Mouse (Mus musculus): ENCODE data around the gene Trim32. TPM values are rescaled to one million over a fixed set of nuclear protein-coding genes. Genes with fewer than 3 reads are reported as not detected.

The Trim32 gene
- total and polyA plus RNA-seq, 2 experiments: 3.0 to 8.8 TPM

GRCm38 (mm10) chr4:65594601-65595369, 10.0 kb upstream of the Trim32 start:
- Histone ChIP-seq H3K4me1 (ENCODE audit: control insufficient read depth, insufficient read depth, low read length) (no peaks in the 10 kb centered on the region), H3K4me3 (ENCODE audit: insufficient read depth, low read depth, low read length) (no peak overlapping the region), H3K79me2 (ENCODE audit: control insufficient read depth, insufficient read depth, low read length) (no peaks in the 10 kb centered on the region), H3K27me3 (ENCODE audit: control insufficient read depth, insufficient read depth, low read length) (no peaks in the 10 kb centered on the region), H3K9ac (ENCODE audit: low read depth, low read length) (no peak overlapping the region), H3K36me3 (ENCODE audit: control insufficient read depth, insufficient read depth, low read length) (no peaks in the 10 kb centered on the region), H3K27ac (replicated peaks; ENCODE audit: insufficient read depth, low read depth, low read length) (no peak overlapping the region)
- 50% methylated on average over 5 of the region's 5 CpGs for WGBS
- TF ChIP-seq POLR2A (IDR thresholded peaks at IDR 0.05; ENCODE audit: extremely low read depth, insufficient read depth, low read length) (no peak), CTCF (IDR thresholded peaks at IDR 0.05; ENCODE audit: low read depth, low read length) (no peak)
- no peak for DNase-seq (ENCODE audit: extremely low read depth, low read depth, low spot score)

- no peak overlapping the region for H3K27ac ChIP-seq (replicated peaks; ENCODE audit: insufficient read depth, low read depth, low read length)
- H3K4me1 ChIP-seq (ENCODE audit: control insufficient read depth, insufficient read depth, low read length): peaks cover 6% of the 10 kb centered on the region
- H3K27me3 ChIP-seq (ENCODE audit: control insufficient read depth, insufficient read depth, low read length): no peaks in the 10 kb centered on the region
- H3K4me3 ChIP-seq (ENCODE audit: insufficient read depth, low read depth, low read length): peak overlapping the region; percentile 77
- WGBS: under 1% methylated on average over 21 of the region's 21 CpGs
- TF ChIP-seq POLR2A (IDR thresholded peaks at IDR 0.05; ENCODE audit: extremely low read depth, insufficient read depth, low read length) (no peak), CTCF (IDR thresholded peaks at IDR 0.05; ENCODE audit: low read depth, low read length) (no peak)
- H3K79me2 ChIP-seq (ENCODE audit: control insufficient read depth, insufficient read depth, low read length): peaks cover 8% of the 10 kb centered on the region; the same call in 1 of the 2 replicates
- peak overlapping the region; percentile 79 for H3K9ac ChIP-seq (ENCODE audit: low read depth, low read length)
- no peaks in the 10 kb centered on the region for H3K36me3 ChIP-seq (ENCODE audit: control insufficient read depth, insufficient read depth, low read length)
- DNase-seq (ENCODE audit: extremely low read depth, low read depth, low spot score): no peak
Measured at GRCm38 (mm10) chr4:65605151-65605702, 441 bp downstream of the Trim32 start.

- H3K9ac ChIP-seq (ENCODE audit: low read depth, low read length): no peak overlapping the region
- peak; percentile 19 for DNase-seq (ENCODE audit: extremely low read depth, low read depth, low spot score)
- no peaks in the 10 kb centered on the region for H3K27me3 ChIP-seq (ENCODE audit: control insufficient read depth, insufficient read depth, low read length)
- H3K27ac ChIP-seq (replicated peaks; ENCODE audit: insufficient read depth, low read depth, low read length): no peak overlapping the region
- H3K36me3 ChIP-seq (ENCODE audit: control insufficient read depth, insufficient read depth, low read length): no peaks in the 10 kb centered on the region
- WGBS: 73% methylated on average over 10 of the region's 10 CpGs
- no peak overlapping the region for H3K4me3 ChIP-seq (ENCODE audit: insufficient read depth, low read depth, low read length)
- no peak for TF ChIP-seq POLR2A (IDR thresholded peaks at IDR 0.05; ENCODE audit: extremely low read depth, insufficient read depth, low read length)
- TF ChIP-seq CTCF (IDR thresholded peaks at IDR 0.05; ENCODE audit: low read depth, low read length): no peak
- H3K79me2 ChIP-seq (ENCODE audit: control insufficient read depth, insufficient read depth, low read length): peaks cover 8% of the 10 kb centered on the region; the same call in 1 of the 2 replicates
- peaks cover 6% of the 10 kb centered on the region for H3K4me1 ChIP-seq (ENCODE audit: control insufficient read depth, insufficient read depth, low read length)
Measured at GRCm38 (mm10) chr4:65607184-65607631, 2.4 kb downstream of the Trim32 start.

GRCm38 (mm10) chr4:65608112-65608511, 3.3 kb downstream of the Trim32 start:
- no peak for DNase-seq (ENCODE audit: extremely low read depth, low read depth, low spot score)
- H3K27ac ChIP-seq (replicated peaks; ENCODE audit: insufficient read depth, low read depth, low read length): no peak overlapping the region
- TF ChIP-seq POLR2A (IDR thresholded peaks at IDR 0.05; ENCODE audit: extremely low read depth, insufficient read depth, low read length): no peak
- no peak for TF ChIP-seq CTCF (IDR thresholded peaks at IDR 0.05; ENCODE audit: low read depth, low read length)
- H3K36me3 ChIP-seq (ENCODE audit: control insufficient read depth, insufficient read depth, low read length): peaks cover 1% of the 10 kb centered on the region; the same call in 1 of the 2 replicates
- H3K27me3 ChIP-seq (ENCODE audit: control insufficient read depth, insufficient read depth, low read length): no peaks in the 10 kb centered on the region
- no peak overlapping the region for H3K4me3 ChIP-seq (ENCODE audit: insufficient read depth, low read depth, low read length)
- H3K9ac ChIP-seq (ENCODE audit: low read depth, low read length): no peak overlapping the region
- peaks cover 8% of the 10 kb centered on the region; the same call in 1 of the 2 replicates for H3K79me2 ChIP-seq (ENCODE audit: control insufficient read depth, insufficient read depth, low read length)
- 97% methylated on average over 4 of the region's 4 CpGs for WGBS
- H3K4me1 ChIP-seq (ENCODE audit: control insufficient read depth, insufficient read depth, low read length): peaks cover 6% of the 10 kb centered on the region

- Histone ChIP-seq H3K4me1 (ENCODE audit: control insufficient read depth, insufficient read depth, low read length) (0 out of 2 replicates have a peak, but pooled peaks cover 4% of the 10 kb centered on the region), H3K4me3 (ENCODE audit: insufficient read depth, low read depth, low read length) (no peak overlapping the region), H3K9ac (ENCODE audit: low read depth, low read length) (no peak overlapping the region), H3K36me3 (ENCODE audit: control insufficient read depth, insufficient read depth, low read length) (peaks cover 21% of the 10 kb centered on the region), H3K79me2 (ENCODE audit: control insufficient read depth, insufficient read depth, low read length) (peaks cover 8% of the 10 kb centered on the region; the same call in 1 of the 2 replicates), H3K27me3 (ENCODE audit: control insufficient read depth, insufficient read depth, low read length) (no peaks in the 10 kb centered on the region), H3K27ac (replicated peaks; ENCODE audit: insufficient read depth, low read depth, low read length) (no peak overlapping the region)
- peak; percentile 77 for DNase-seq (ENCODE audit: extremely low read depth, low read depth, low spot score)
- 64% methylated on average over 5 of the region's 5 CpGs for whole genome bisulfite sequencing
- TF ChIP-seq CTCF (IDR thresholded peaks at IDR 0.05; ENCODE audit: low read depth, low read length): no peak
- no peak for TF ChIP-seq POLR2A (IDR thresholded peaks at IDR 0.05; ENCODE audit: extremely low read depth, insufficient read depth, low read length)
Measured at GRCm38 (mm10) chr4:65610329-65610728, 5.5 kb downstream of the Trim32 start.
